Mouse (Mus musculus) MEL (cell line): ENCODE results near the gene S100a13. TPM values are rescaled to one million over a fixed set of nuclear protein-coding genes. Genes with fewer than 3 reads are reported as not detected.

Experiments
- DNase-seq: peaks from one replicate; pipeline ENCODE4 v3.0.0; 2011; ENCODE audit warnings: low read depth, low spot score
- H3K27ac ChIP-seq: 2 replicates; pipeline ENCODE4 v1.5.1; 2012; ENCODE audit warnings: low read depth, mild to moderate bottlenecking, control low read depth, low read length, moderate library complexity; ENCODE audit not compliant: control insufficient read depth
- H3K27me3 ChIP-seq, 2 experiments: fragments of 150-350 bp in 1 of 2; sonication (generic) in 1 of 2; 2 replicates each; pipeline ENCODE4 v1.6.1; 2012; ENCODE audit warnings: low read length in 2 of 2, mild to moderate bottlenecking in 2 of 2, improper control_type of control experiment in 1 of 2, moderate library complexity in 1 of 2; ENCODE audit not compliant: insufficient read depth in 2 of 2, control insufficient read depth in 1 of 2
- H3K36me3 ChIP-seq, 2 experiments: 2 replicates each; pipeline ENCODE4 v1.6.1; 2012 to 2014; ENCODE audit warnings: low read length in 2 of 2, improper control_type of control experiment in 1 of 2, inconsistent platforms in 1 of 2, mild to moderate bottlenecking in 1 of 2; ENCODE audit not compliant: insufficient read depth in 2 of 2, control insufficient read depth in 1 of 2
- H3K4me1 ChIP-seq, 2 experiments: fragments of 150-350 bp in 1 of 2; sonication (generic) in 1 of 2; 2 replicates each; pipeline ENCODE4 v1.6.1; 2012; ENCODE audit warnings: low read length in 2 of 2, improper control_type of control experiment in 1 of 2, mild to moderate bottlenecking in 1 of 2; ENCODE audit not compliant: insufficient read depth in 2 of 2, control insufficient read depth in 1 of 2
- H3K4me3 ChIP-seq, 2 experiments: fragments of 150-350 bp in 1 of 2; sonication (generic) in 1 of 2; 2 replicates each; pipeline ENCODE4 v1.5.1; 2012; ENCODE audit warnings: low read depth in 2 of 2, low read length in 2 of 2, mild to moderate bottlenecking in 2 of 2, moderate library complexity in 2 of 2, control low read depth in 1 of 2, improper control_type of control experiment in 1 of 2; ENCODE audit not compliant: control insufficient read depth in 1 of 2, insufficient read depth in 1 of 2
- H3K79me2 ChIP-seq: 2 replicates; pipeline ENCODE4 v1.6.1; 2012; ENCODE audit warnings: mild to moderate bottlenecking, low read length, moderate library complexity; ENCODE audit not compliant: control insufficient read depth, poor library complexity, insufficient read depth
- H3K9ac ChIP-seq: 2 replicates; pipeline ENCODE4 v1.6.1; 2012; ENCODE audit warnings: low read depth, mild to moderate bottlenecking, control low read depth, low read length, moderate library complexity; ENCODE audit not compliant: control insufficient read depth, poor library complexity, severe bottlenecking
- H3K9me3 ChIP-seq: fragments of 150-350 bp; sonication (generic); replicated peaks from 2 replicates; pipeline ENCODE4 v1.6.1; 2012; ENCODE audit warnings: mild to moderate bottlenecking, low read length, improper control_type of control experiment, moderate library complexity; ENCODE audit not compliant: insufficient read depth
- BHLHE40 ChIP-seq: IDR thresholded peaks from 2 replicates; pipeline ENCODE4 v1.6.1; 2012; ENCODE audit warnings: low read depth, mild to moderate bottlenecking, inconsistent platforms, low read length, improper control_type of control experiment, borderline replicate concordance
- CHD1 ChIP-seq: IDR thresholded peaks from 2 replicates; pipeline ENCODE4 v1.6.1; 2012; ENCODE audit warnings: low read depth, mild to moderate bottlenecking, inconsistent platforms, low read length, improper control_type of control experiment
- CHD2 ChIP-seq: IDR thresholded peaks from 2 replicates; pipeline ENCODE4 v1.6.1; 2011; ENCODE audit warnings: low read length, improper control_type of control experiment
- CTCF ChIP-seq, 3 experiments: IDR thresholded peaks in 2 of 3; conservative IDR thresholded peaks in 1 of 3; 2 replicates each; pipeline ENCODE4 v1.5.1; 2011 to 2012; ENCODE audit warnings: low read length in 3 of 3, low read depth in 2 of 3, mild to moderate bottlenecking in 2 of 3, improper control_type of control experiment in 1 of 3, inconsistent platforms in 1 of 3, mixed read lengths in 1 of 3, moderate library complexity in 1 of 3; ENCODE audit not compliant: control insufficient read depth in 1 of 3, insufficient read depth in 1 of 3, poor library complexity in 1 of 3, severe bottlenecking in 1 of 3
- E2F4 ChIP-seq: IDR thresholded peaks from 2 replicates; pipeline ENCODE4 v1.6.1; 2011; ENCODE audit warnings: low read depth, low read length, improper control_type of control experiment, borderline replicate concordance
- ELF1 ChIP-seq: IDR thresholded peaks from 2 replicates; pipeline ENCODE4 v1.6.1; 2014; ENCODE audit warnings: low read depth, mild to moderate bottlenecking, inconsistent platforms, low read length, improper control_type of control experiment, moderate library complexity
- ETS1 ChIP-seq: IDR thresholded peaks from 2 replicates; pipeline ENCODE4 v1.6.1; 2012; ENCODE audit warnings: low read depth, mild to moderate bottlenecking, inconsistent platforms, low read length, improper control_type of control experiment, moderate library complexity
- HCFC1 ChIP-seq: IDR thresholded peaks from 2 replicates; pipeline ENCODE4 v1.6.1; 2012; ENCODE audit warnings: low read depth, mild to moderate bottlenecking, inconsistent platforms, low read length, improper control_type of control experiment, moderate library complexity
- MXI1 ChIP-seq: IDR thresholded peaks from 2 replicates; pipeline ENCODE4 v1.6.1; 2011; ENCODE audit warnings: mild to moderate bottlenecking, low read depth, low read length, improper control_type of control experiment
- POLR2A ChIP-seq, 2 experiments: IDR thresholded peaks; 2 replicates each; pipeline ENCODE4 v1.6.1; 2011 to 2012; ENCODE audit warnings: low read length in 2 of 2, mild to moderate bottlenecking in 2 of 2, control low read depth in 1 of 2, improper control_type of control experiment in 1 of 2, low read depth in 1 of 2, moderate library complexity in 1 of 2; ENCODE audit not compliant: control insufficient read depth in 1 of 2, insufficient read depth in 1 of 2, poor library complexity in 1 of 2
- POLR2AphosphoS2 ChIP-seq: IDR thresholded peaks from 2 replicates; pipeline ENCODE4 v1.6.1; 2011; ENCODE audit warnings: low read length, improper control_type of control experiment
- POLR2AphosphoS5 ChIP-seq: IDR thresholded peaks from 2 replicates; pipeline ENCODE4 v1.6.1; 2012; ENCODE audit warnings: low read depth, borderline replicate concordance, mild to moderate bottlenecking, inconsistent platforms, low read length, moderate library complexity, mixed read lengths
- TAL1 ChIP-seq: IDR thresholded peaks from 2 replicates; pipeline ENCODE4 v1.6.1; 2012; ENCODE audit warnings: mild to moderate bottlenecking, inconsistent platforms, low read length, moderate library complexity, mixed read lengths
- USF1 ChIP-seq: IDR thresholded peaks from 2 replicates; pipeline ENCODE4 v1.6.1; 2014; ENCODE audit warnings: low read depth, mild to moderate bottlenecking, inconsistent platforms, low read length, improper control_type of control experiment, moderate library complexity
- ZKSCAN1 ChIP-seq: IDR thresholded peaks from 2 replicates; pipeline ENCODE4 v1.6.1; 2012; ENCODE audit warnings: low read depth, mild to moderate bottlenecking, inconsistent platforms, low read length, improper control_type of control experiment, moderate library complexity
- ZNF384 ChIP-seq: IDR thresholded peaks from 2 replicates; pipeline ENCODE4 v1.6.1; 2012; ENCODE audit warnings: low read depth, mild to moderate bottlenecking, inconsistent platforms, low read length, improper control_type of control experiment
- polyA plus RNA-seq, 2 experiments: library from polyadenylated mRNA; stranded (reverse) in 1 of 2; unstranded in 1 of 2; fragments of >175 nt in 1 of 2; fragments of >200 nt in 1 of 2; gene quantifications; 2 replicates each; pipeline versions ENCODE4 v1.2.1 to v1.2.4; 2012; ENCODE audit warnings: low replicate concordance in 2 of 2, low read depth in 1 of 2; ENCODE audit not compliant: insufficient read length in 2 of 2, insufficient read depth in 1 of 2, missing spikeins in 1 of 2
- total RNA-seq: library from RNA; depleted of rRNA; stranded (reverse); fragments of 300-350 nt; gene quantifications from 2 replicates; pipeline ENCODE4 v1.2.3, GENCODE M21; 2012

S100a13 gene
- total and polyA plus RNA-seq, 3 experiments: 22.0 to 29.9 TPM; not detected in 1

DNA sequence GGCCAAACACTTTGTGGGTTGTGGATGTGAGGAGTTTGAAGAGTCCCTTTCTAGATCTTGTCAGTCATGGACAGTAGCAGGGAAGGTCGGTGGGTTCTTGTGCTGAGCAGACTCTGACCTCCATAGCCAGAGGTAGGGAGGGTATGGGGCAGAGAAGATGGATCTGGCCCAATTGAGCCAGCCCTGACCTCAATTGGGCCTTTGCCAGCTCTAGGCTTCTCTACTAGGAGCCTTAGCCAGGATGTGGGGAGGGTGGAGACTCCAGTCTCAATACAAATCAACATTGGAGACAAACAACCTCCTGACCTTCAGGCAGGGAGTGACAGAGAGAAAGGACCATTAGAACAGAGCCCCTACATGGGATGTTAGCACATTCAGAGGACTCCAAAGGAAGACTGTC lies 1.0 kb downstream of the S100a13 start:
- TF ChIP-seq CHD2 (no peak), ZNF384 (no peak), POLR2AphosphoS5 (no peak), POLR2A (IDR thresholded peaks at IDR 0.05; ENCODE audit: control insufficient read depth in 1 of 2, insufficient read depth in 1 of 2, low read depth in 1 of 2, low read length in 2 of 2, poor library complexity in 1 of 2) (no peak), MXI1 (no peak), CHD1 (no peak), ZKSCAN1 (no peak), ELF1 (peak; percentile 3; the same call in 1 of the 2 replicates)
- peak overlapping the region; percentile 64 for H3K9ac ChIP-seq
- no peaks in the 10 kb centered on the region for H3K27me3 ChIP-seq
- peaks cover 0 to 17% of the 10 kb centered on the region in 2 experiments; a peak in 3 of 4 replicates for H3K4me1 ChIP-seq
- no peak for DNase-seq
- no peaks in the 10 kb centered on the region for H3K9me3 ChIP-seq
- H3K79me2 ChIP-seq: no peaks in the 10 kb centered on the region; the same call in 1 of the 2 replicates
- H3K27ac ChIP-seq: no peak overlapping the region
- peaks cover 0 to 6% of the 10 kb centered on the region in 2 experiments; a peak in 2 of 4 replicates for H3K36me3 ChIP-seq
- peak overlapping the region; percentile 64 to 84 for H3K4me3 ChIP-seq

GRCm38 (mm10) chr3:90515789-90516188 lies 1.6 kb downstream of the S100a13 start:
- no peaks in the 10 kb centered on the region for H3K27me3 ChIP-seq
- no peak overlapping the region for H3K9ac ChIP-seq
- TF ChIP-seq USF1 (no peak), POLR2AphosphoS2 (no peak), BHLHE40 (no peak)
- H3K4me3 ChIP-seq: no peak overlapping the region
- DNase-seq: no peak
- no peak overlapping the region for H3K27ac ChIP-seq
- no peaks in the 10 kb centered on the region for H3K9me3 ChIP-seq
- H3K4me1 ChIP-seq: peaks cover 0 to 16% of the 10 kb centered on the region in 2 experiments; a peak in 3 of 4 replicates
- no peaks in the 10 kb centered on the region; the same call in 1 of the 2 replicates for H3K79me2 ChIP-seq
- peaks cover 0 to 6% of the 10 kb centered on the region in 2 experiments; a peak in 2 of 4 replicates for H3K36me3 ChIP-seq

DNA sequence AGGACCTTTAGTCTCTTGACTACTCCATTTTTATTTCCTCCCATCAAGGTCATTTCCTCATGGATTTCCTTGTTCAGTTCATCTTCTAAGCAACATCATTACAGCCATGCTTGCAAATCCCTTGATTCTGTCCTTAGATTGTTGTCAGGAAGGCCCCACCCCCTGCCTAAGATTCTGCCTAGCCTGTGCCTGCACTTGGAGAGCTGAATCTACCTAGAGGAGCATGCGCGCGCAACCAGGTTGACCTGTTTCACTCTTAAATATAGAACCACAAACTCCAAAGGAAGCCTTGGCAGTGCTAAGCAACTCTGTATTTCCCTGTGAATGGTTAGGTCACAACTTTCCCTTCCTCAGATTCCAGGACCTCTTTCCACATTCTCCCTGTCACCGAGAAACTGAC lies 3.5 kb downstream of the S100a13 start:
- peaks cover 0 to 13% of the 10 kb centered on the region in 2 experiments; a peak in 3 of 4 replicates for H3K4me1 ChIP-seq
- H3K4me3 ChIP-seq: no peak overlapping the region
- no peaks in the 10 kb centered on the region for H3K9me3 ChIP-seq
- no peak for DNase-seq
- H3K27ac ChIP-seq: no peak overlapping the region
- no peak overlapping the region for H3K9ac ChIP-seq
- TF ChIP-seq TAL1 (no peak), CTCF (IDR thresholded peaks at IDR 0.05 in 2 of 3, conservative IDR thresholded peaks at IDR 0.05 in 1 of 3; ENCODE audit: control insufficient read depth in 1 of 3, insufficient read depth in 1 of 3, low read depth in 2 of 3, low read length in 3 of 3, poor library complexity in 1 of 3, severe bottlenecking in 1 of 3) (no peak), ELF1 (no peak), HCFC1 (no peak), E2F4 (no peak), ETS1 (no peak), CHD1 (no peak), POLR2AphosphoS5 (no peak)
- H3K79me2 ChIP-seq: no peaks in the 10 kb centered on the region; the same call in 1 of the 2 replicates
- H3K36me3 ChIP-seq: peaks cover 0 to 6% of the 10 kb centered on the region in 2 experiments; a peak in 2 of 4 replicates
- no peaks in the 10 kb centered on the region for H3K27me3 ChIP-seq
